Mouse (Mus musculus) midbrain, embryonic 14.5 days (tissue): ENCODE data around the gene Pax4. TPM values are rescaled to one million over a fixed set of nuclear protein-coding genes. Genes with fewer than 3 reads are reported as not detected.

Source experiments
- ATAC-seq: fragments of 200-750 bp; cut with Nextera tagmentation; 2 replicates; pipeline ENCODE4 v1.8.0; 2017; ENCODE audit warnings: moderate number of reproducible peaks, moderate library complexity; ENCODE audit not compliant: low FRiP score, low TSS enrichment
- DNase-seq: peaks from one replicate; pipeline ENCODE4 v3.0.0-alpha.2; 2015
- H3K27ac ChIP-seq: fragments of 300-500 bp; sonication (generic); replicated peaks from 2 replicates; pipeline ENCODE4 v1.5.1; 2014; ENCODE audit warnings: mild to moderate bottlenecking, low read depth, low read length, moderate library complexity
- H3K27me3 ChIP-seq: fragments of 300-500 bp; sonication (generic); 2 replicates; pipeline ENCODE4 v1.6.1; 2014; ENCODE audit warnings: low read length, control low read depth, mixed read lengths; ENCODE audit not compliant: control insufficient read depth, insufficient read depth
- H3K36me3 ChIP-seq: fragments of 300-500 bp; sonication (generic); 2 replicates; pipeline ENCODE4 v1.6.1; 2014; ENCODE audit warnings: low read length, control low read depth; ENCODE audit not compliant: control insufficient read depth, insufficient read depth
- H3K4me1 ChIP-seq: fragments of 300-500 bp; sonication (generic); 2 replicates; pipeline ENCODE4 v1.6.1; 2014; ENCODE audit warnings: mild to moderate bottlenecking, antibody characterized with exemption, low read length, control low read depth; ENCODE audit not compliant: control insufficient read depth, insufficient read depth
- H3K4me2 ChIP-seq: fragments of 300-500 bp; sonication (generic); 2 replicates; pipeline ENCODE4 v1.6.1; 2014; ENCODE audit warnings: mild to moderate bottlenecking, low read length, moderate library complexity
- H3K4me3 ChIP-seq: fragments of 300-500 bp; sonication (generic); replicated peaks from 2 replicates; pipeline ENCODE4 v1.5.1; 2014; ENCODE audit warnings: low read depth, low read length
- H3K9ac ChIP-seq: fragments of 300-500 bp; sonication (generic); replicated peaks from 2 replicates; pipeline ENCODE4 v1.6.1; 2014; ENCODE audit warnings: mild to moderate bottlenecking, low read length, moderate library complexity
- H3K9me3 ChIP-seq: fragments of 300-500 bp; sonication (generic); 2 replicates; pipeline ENCODE4 v1.6.1; 2016; ENCODE audit warnings: low read length, control low read depth, mixed read lengths; ENCODE audit not compliant: control insufficient read depth
- WGBS: fragments of 180-500 bp; shearing (Covaris S2); extraction: QIAGEN DNeasy Blood & Tissue Kit; methylation state at CpG from one replicate; pipeline ENCODE4 v1.1.7; 2014; 5-methylcytosine and 5-hydroxymethylcytosine counted together
- polyA plus RNA-seq: library from polyadenylated mRNA; unstranded; fragments of >200 nt; fragmentation: Nextera tagmentation; extraction: Ambion mirVana; gene quantifications from 2 replicates; pipeline ENCODE4 v1.2.1, GENCODE M21; 2014

The Pax4 gene
- polyA plus RNA-seq, 1 experiment from 2014 or later: not detected

DNA sequence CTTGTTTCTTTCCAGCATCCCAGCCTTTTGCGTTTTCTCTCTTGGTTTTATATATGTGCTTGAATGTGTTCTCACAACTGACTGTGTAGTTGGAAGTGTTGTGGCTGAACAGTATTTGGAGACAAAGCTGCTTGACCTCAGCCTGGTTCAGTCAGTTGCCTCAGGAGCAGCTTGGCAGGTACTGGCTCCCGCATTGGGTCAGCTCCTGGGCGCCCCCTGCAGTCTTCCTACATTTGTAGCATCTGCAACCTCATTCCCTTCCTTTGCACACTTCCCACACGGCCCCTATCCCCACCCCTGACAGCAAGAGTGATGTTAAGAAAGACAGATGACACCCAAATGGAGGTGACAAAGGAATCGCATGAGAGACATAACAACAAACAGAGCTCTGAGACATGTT lies 11.4 kb upstream of the Pax4 start:
- DNase-seq (peak; percentile 64), ATAC-seq (no peak)
- H3K4me3 ChIP-seq: no peak overlapping the region
- no peaks in the 10 kb centered on the region for H3K36me3 ChIP-seq
- no peaks in the 10 kb centered on the region for H3K27me3 ChIP-seq
- H3K4me1 ChIP-seq: no peaks in the 10 kb centered on the region
- WGBS: 11% methylated on average over 5 of the region's 5 CpGs
- H3K27ac ChIP-seq: no peak overlapping the region
- no peak overlapping the region for H3K9ac ChIP-seq
- H3K4me2 ChIP-seq: no peak overlapping the region
- H3K9me3 ChIP-seq: no peaks in the 10 kb centered on the region

DNA sequence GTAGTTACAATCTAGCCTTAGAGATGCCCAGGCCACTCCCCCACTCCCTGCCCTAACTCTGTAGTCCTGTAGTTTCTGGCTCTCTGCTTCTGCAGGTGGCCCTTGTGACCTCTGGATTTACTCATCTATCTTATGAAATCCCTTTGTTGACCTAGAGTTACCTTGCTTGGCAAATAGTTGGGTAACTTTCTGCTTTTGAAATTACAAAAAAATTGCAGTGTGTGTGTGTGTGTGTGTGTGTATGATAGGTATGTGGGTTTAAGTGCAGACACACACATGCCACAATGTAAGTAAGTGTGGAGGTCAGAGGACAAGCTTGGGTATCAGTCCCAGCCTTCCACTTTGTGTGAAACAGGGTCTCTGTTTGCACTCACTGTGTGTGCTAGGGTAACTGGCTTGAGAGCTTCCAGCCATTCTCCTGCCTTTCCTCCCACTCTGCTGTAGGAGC lies 10.1 kb upstream of the Pax4 start:
- Histone ChIP-seq H3K36me3 (no peaks in the 10 kb centered on the region), H3K27ac (no peak overlapping the region), H3K4me1 (no peaks in the 10 kb centered on the region), H3K9ac (no peak overlapping the region), H3K27me3 (no peaks in the 10 kb centered on the region), H3K4me2 (no peak overlapping the region), H3K9me3 (no peaks in the 10 kb centered on the region), H3K4me3 (no peak overlapping the region)
- no peak for ATAC-seq
- no peak for DNase-seq

DNA sequence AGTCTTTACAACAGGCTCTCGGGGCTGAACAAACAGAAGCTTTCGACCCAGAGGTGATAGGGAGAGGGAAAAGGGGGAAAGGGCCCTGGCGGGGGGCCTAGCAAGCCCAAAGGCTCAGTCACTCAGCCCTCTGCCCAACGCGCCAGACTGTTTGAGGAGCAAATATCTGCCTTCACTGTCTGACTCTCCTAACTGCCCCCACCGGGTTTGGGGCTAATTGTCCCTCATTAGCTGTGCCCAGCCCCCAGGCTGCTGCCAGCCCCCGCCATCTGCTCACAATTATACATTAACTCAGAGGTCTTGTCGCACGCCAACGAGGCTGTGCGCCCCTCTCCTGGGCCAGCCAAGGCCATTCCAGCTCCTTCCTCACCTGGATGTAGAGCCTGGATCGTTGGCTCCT lies 1.8 kb upstream of the Pax4 start:
- peaks cover 15% of the 10 kb centered on the region for H3K27me3 ChIP-seq
- WGBS: 3% methylated on average over 12 of the region's 12 CpGs
- H3K9ac ChIP-seq: no peak overlapping the region
- no peak overlapping the region for H3K27ac ChIP-seq
- DNase-seq: no peak
- H3K9me3 ChIP-seq: no peaks in the 10 kb centered on the region
- no peaks in the 10 kb centered on the region for H3K36me3 ChIP-seq
- H3K4me3 ChIP-seq: no peak overlapping the region
- no peak overlapping the region for H3K4me2 ChIP-seq
- ATAC-seq: no peak
- no peaks in the 10 kb centered on the region for H3K4me1 ChIP-seq

DNA sequence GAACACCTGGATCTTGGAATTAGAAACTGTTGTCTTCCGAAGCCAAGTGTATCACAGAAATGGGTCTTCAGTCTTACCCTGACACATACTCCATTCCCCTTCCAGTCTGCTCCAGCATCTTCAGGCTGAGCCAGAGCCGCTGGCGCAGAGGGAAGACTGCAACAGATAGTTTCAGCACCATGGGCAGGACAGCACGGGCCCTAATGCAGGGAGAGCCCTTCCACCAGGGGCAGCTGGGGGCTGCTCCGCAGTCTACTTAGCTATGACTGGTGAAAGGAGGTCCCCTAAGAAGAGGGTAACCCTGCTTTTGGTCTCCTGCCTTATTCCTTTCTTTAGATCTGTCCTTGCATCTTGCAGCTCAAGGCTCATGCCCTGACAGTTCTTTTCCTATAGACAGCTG lies 1.3 kb upstream of the Pax4 start:
- 11% methylated on average over 5 of the region's 5 CpGs for WGBS
- no peaks in the 10 kb centered on the region for H3K4me1 ChIP-seq

DNA sequence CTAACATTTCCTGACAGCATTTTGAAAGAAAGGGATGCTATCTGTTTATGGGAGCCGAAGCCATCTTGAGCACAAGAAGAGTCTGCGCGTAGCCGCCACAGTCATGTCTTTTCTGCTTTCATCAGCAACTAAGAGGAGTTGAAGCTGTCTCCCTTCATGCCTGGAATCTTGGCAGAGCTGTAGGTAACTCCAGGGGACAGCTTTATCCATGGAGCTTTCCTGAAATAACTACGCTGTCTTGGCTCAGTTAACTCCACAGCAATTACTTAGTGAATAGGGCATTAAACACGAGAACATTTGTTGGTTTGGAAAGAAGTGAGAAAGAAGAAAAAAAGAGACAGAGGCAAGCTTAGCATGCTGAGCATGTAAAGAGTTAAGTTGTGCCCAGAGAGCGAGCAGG lies 1.2 kb downstream of the Pax4 start:
- H3K9ac ChIP-seq: no peak overlapping the region
- no peak overlapping the region for H3K4me2 ChIP-seq
- no peaks in the 10 kb centered on the region for H3K9me3 ChIP-seq
- peaks cover 15% of the 10 kb centered on the region for H3K27me3 ChIP-seq
- DNase-seq (no peak), ATAC-seq (no peak)
- H3K4me1 ChIP-seq: no peaks in the 10 kb centered on the region
- WGBS: 80% methylated on average over 7 of the region's 7 CpGs
- H3K4me3 ChIP-seq: no peak overlapping the region
- H3K27ac ChIP-seq: no peak overlapping the region
- no peaks in the 10 kb centered on the region for H3K36me3 ChIP-seq

More for the DNA sequence above, 1.3 kb upstream of the Pax4 start:
- no peak overlapping the region for H3K4me2 ChIP-seq
- H3K27ac ChIP-seq: no peak overlapping the region
- H3K9ac ChIP-seq: no peak overlapping the region
- H3K27me3 ChIP-seq: peaks cover 15% of the 10 kb centered on the region
- ATAC-seq: no peak
- no peak overlapping the region for H3K4me3 ChIP-seq
- H3K9me3 ChIP-seq: no peaks in the 10 kb centered on the region
- no peaks in the 10 kb centered on the region for H3K36me3 ChIP-seq
- no peak for DNase-seq

DNA sequence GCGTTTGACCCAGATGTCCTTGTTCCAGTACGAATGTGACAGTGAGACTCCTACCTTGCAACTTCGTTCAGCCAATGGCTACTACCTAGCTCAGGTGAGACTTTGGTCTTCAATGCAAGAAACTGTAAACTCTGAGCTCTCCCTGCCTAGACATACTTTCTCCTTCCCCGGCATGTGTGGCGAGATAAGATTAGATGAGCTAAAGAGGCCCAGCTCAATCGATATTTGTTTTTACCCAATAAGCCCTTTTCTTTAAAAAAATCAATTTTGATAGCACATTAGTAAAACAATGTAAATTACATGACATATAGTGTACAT lies 17.7 kb downstream of the Pax4 start:
- Histone ChIP-seq H3K9me3 (no peaks in the 10 kb centered on the region), H3K27me3 (no peaks in the 10 kb centered on the region), H3K4me1 (no peaks in the 10 kb centered on the region), H3K9ac (no peak overlapping the region), H3K4me3 (no peak overlapping the region), H3K36me3 (peaks cover 7% of the 10 kb centered on the region; the same call in 1 of the 2 replicates), H3K27ac (no peak overlapping the region), H3K4me2 (no peak overlapping the region)
- ATAC-seq (no peak), DNase-seq (no peak)
- WGBS: 73% methylated on average over 6 of the region's 6 CpGs

DNA sequence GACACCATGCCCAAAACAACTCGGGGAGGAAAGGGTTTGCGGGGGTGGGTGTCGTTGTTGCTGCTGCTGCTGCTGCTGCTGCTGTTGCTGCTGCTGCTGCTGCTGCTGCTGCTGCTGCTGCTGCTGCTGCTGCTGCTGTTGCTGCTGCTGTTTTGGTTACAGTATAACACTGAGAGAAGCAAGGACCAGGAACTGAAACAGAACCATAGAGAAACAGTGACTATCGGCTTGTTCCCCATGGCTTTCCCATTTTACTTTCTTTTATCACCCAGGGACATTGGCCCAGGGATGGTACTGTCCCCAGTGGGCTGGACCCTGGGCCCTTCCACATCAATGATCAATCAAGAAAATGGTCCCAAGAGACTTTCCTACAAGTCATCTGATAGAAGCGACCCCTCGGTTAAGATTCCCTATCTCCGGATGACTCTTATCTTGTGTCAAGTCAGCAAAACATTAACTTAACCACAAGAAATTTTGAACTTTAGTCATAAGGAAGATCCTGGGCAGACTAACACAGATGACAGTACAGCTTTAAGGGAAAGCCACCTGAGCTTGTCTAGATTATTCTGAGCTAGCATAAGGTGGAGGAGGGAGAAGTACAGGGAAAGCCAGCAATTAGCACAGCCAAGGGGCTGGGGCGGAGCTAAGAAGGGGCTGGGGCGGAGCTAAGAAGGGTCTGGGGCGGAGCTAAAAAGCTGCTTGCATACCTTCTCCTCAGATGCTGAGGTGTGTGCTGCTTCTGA lies 18.2 kb downstream of the Pax4 start:
- H3K4me2 ChIP-seq: no peak overlapping the region
- no peak overlapping the region for H3K9ac ChIP-seq
- no peak overlapping the region for H3K27ac ChIP-seq
- DNase-seq: no peak
- H3K4me3 ChIP-seq: no peak overlapping the region
- no peaks in the 10 kb centered on the region for H3K9me3 ChIP-seq
- H3K4me1 ChIP-seq: no peaks in the 10 kb centered on the region
- ATAC-seq: no peak
- WGBS: 82% methylated on average over 10 of the region's 10 CpGs
- peaks cover 12% of the 10 kb centered on the region for H3K36me3 ChIP-seq
- H3K27me3 ChIP-seq: no peaks in the 10 kb centered on the region

DNA sequence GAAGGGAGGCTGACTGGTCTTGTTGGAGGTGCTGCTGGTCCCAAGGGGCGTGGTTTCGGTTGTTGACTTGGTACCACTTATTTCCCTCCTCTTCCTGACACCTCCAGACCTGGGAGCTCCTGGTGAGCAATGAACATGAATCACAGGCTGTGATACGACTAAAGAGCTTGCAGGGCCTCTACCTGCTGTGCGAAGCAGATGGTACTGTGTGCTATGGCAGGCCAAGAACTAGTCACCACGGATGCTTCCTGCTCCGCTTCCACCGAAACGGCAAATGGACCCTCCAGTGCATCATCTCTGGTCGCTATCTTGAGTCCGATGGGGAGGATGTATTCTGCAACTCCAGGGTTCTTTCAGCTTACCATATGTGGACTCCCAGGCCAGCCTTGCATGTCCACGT lies 19.3 kb downstream of the Pax4 start:
- no peak overlapping the region for H3K4me3 ChIP-seq
- H3K9ac ChIP-seq: no peak overlapping the region
- no peaks in the 10 kb centered on the region for H3K9me3 ChIP-seq
- WGBS: 90% methylated on average over 11 of the region's 11 CpGs
- H3K4me1 ChIP-seq: peaks cover 3% of the 10 kb centered on the region; the same call in 1 of the 2 replicates
- H3K36me3 ChIP-seq: peaks cover 18% of the 10 kb centered on the region
- no peak overlapping the region for H3K4me2 ChIP-seq
- H3K27ac ChIP-seq: no peak overlapping the region
- ATAC-seq (no peak), DNase-seq (no peak)
- no peaks in the 10 kb centered on the region for H3K27me3 ChIP-seq

DNA sequence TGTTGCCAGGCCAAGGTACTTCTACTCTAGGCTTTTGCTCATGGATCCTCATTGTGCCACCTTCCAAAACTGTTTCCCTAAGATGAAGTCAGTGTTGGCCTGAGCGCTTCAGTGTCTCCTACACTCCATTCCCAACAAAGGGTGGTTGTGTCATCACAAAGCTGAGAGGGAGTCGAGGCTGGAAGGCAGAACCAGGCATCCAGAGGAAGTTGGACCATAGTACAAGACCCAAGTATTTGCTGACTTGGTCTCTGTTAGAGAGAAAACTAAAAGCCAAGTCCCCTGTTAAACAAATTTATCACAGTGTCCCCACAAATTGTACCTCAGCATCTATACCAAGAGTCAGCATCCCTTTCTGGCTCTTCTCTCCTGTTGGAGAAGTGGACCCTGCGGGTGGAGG lies 20.9 kb downstream of the Pax4 start, which contains the start of gene Gcc1:
TSS of gene Gcc1 (minus strand) at position 101 of the 400 bp plus-strand sequence.
- 91% methylated on average over 3 of the region's 3 CpGs for WGBS
- H3K4me2 ChIP-seq: no peak within 1 kb of the TSS
- no peak within 1 kb of the TSS for H3K27ac ChIP-seq

More for the DNA sequence above, 20.9 kb downstream of the Pax4 start, which contains the start of gene Gcc1:
- Histone ChIP-seq H3K4me3 (no peak within 1 kb of the TSS), H3K27me3 (no peaks in the 10 kb centered on the region), H3K4me1 (peaks cover 10% of the 10 kb centered on the region; the same call in 1 of the 2 replicates), H3K9ac (no peak within 1 kb of the TSS), H3K36me3 (peaks cover 18% of the 10 kb centered on the region), H3K9me3 (no peaks in the 10 kb centered on the region)
- ATAC-seq (no peak), DNase-seq (no peak)
